Mouse (Mus musculus) neural tube, embryonic 14.5 days (tissue): ENCODE results near the gene Treml2. TPM values are rescaled to one million over a fixed set of nuclear protein-coding genes. Genes with fewer than 3 reads are reported as not detected.
A peak's percentile ranks its signal among the peaks of the same experiment; 100 is the strongest.

ENCODE experiments used
- ATAC-seq: fragments of 200-750 bp; cut with Nextera tagmentation; 2 replicates; pipeline ENCODE4 v1.8.0; 2017; ENCODE audit warnings: low read depth, mild to moderate bottlenecking, moderate TSS enrichment, moderate library complexity
- H3K27ac ChIP-seq: fragments of 300-500 bp; sonication (generic); 2 replicates; pipeline ENCODE4 v1.5.1; 2014; ENCODE audit warnings: low read depth, mild to moderate bottlenecking, control low read depth, low read length, moderate library complexity, mixed read lengths
- H3K27me3 ChIP-seq: fragments of 300-500 bp; sonication (generic); 2 replicates; pipeline ENCODE4 v1.6.1; 2014; ENCODE audit warnings: low read length; ENCODE audit not compliant: control insufficient read depth, insufficient read depth
- H3K36me3 ChIP-seq: fragments of 300-500 bp; sonication (generic); 2 replicates; pipeline ENCODE4 v1.6.1; 2014; ENCODE audit warnings: low read length, mixed read lengths; ENCODE audit not compliant: control insufficient read depth, insufficient read depth
- H3K4me1 ChIP-seq: fragments of 300-500 bp; sonication (generic); 2 replicates; pipeline ENCODE4 v1.6.1; 2014; ENCODE audit warnings: low read length; ENCODE audit not compliant: control insufficient read depth, insufficient read depth
- H3K4me2 ChIP-seq: fragments of 300-500 bp; sonication (generic); 2 replicates; pipeline ENCODE4 v1.6.1; 2014; ENCODE audit warnings: mild to moderate bottlenecking, low read depth, low read length, control low read depth
- H3K4me3 ChIP-seq: fragments of 300-500 bp; sonication (generic); 2 replicates; pipeline ENCODE4 v1.5.1; 2014; ENCODE audit warnings: low read depth, low read length, control low read depth, mixed read lengths
- H3K9ac ChIP-seq: fragments of 300-500 bp; sonication (generic); replicated peaks from 2 replicates; pipeline ENCODE4 v1.6.1; 2014; ENCODE audit warnings: low read depth, mild to moderate bottlenecking, control low read depth, low read length, mixed read lengths
- H3K9me3 ChIP-seq: fragments of 300-500 bp; sonication (generic); 2 replicates; pipeline ENCODE4 v1.6.1; 2016; ENCODE audit warnings: low read length; ENCODE audit not compliant: control insufficient read depth
- WGBS: fragments of 180-500 bp; shearing (Covaris S2); extraction: QIAGEN DNeasy Blood & Tissue Kit; methylation state at CpG from one replicate; pipeline ENCODE4 v1.1.7; 2014; 5-methylcytosine and 5-hydroxymethylcytosine counted together
- polyA plus RNA-seq: library from polyadenylated mRNA; unstranded; fragments of >200 nt; fragmentation: Nextera tagmentation; extraction: Ambion mirVana; gene quantifications from 2 replicates; pipeline ENCODE4 v1.2.1, GENCODE M21; 2014

Treml2 gene
- polyA plus RNA-seq, 1 experiment from 2014 or later = 0.05 TPM

GRCm38 (mm10) chr17:48280943-48281738, 18.2 kb upstream of the Treml2 start:
- Histone ChIP-seq H3K9me3 (no peaks in the 10 kb centered on the region), H3K4me3 (peak overlapping the region; percentile 2; the same call in 1 of the 2 replicates), H3K27me3 (no peaks in the 10 kb centered on the region), H3K9ac (no peak overlapping the region), H3K36me3 (no peaks in the 10 kb centered on the region), H3K27ac (no peak overlapping the region), H3K4me1 (no peaks in the 10 kb centered on the region), H3K4me2 (peak overlapping the region; percentile 35)
- 38% methylated on average over 18 of the region's 18 CpGs for WGBS
- peak; percentile 46 for ATAC-seq

DNA sequence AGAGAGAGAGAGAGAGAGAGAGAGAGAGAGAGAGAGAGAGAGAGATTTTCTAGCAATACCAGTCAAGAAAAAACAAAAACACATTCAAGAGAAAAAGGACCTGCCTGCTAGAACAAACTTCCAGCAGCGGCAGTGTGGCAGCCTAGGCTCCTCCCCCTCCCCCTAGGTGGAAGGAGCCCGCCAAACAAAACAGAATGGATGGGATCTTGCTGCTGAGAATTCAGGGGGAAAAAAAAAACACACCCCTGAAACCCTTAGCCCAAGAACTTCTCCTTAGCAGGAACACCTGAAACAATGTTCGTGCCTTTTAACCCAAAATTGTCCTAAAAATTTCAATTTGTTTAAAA, 17.6 kb upstream of the Treml2 start:
- no peak; the same call in 1 of the 2 replicates for ATAC-seq

GRCm38 (mm10) chr17:48286765-48287164, 12.5 kb upstream of the Treml2 start:
- no peaks in the 10 kb centered on the region for H3K9me3 ChIP-seq
- H3K4me1 ChIP-seq = no peaks in the 10 kb centered on the region
- H3K27me3 ChIP-seq = no peaks in the 10 kb centered on the region
- H3K9ac ChIP-seq = no peak overlapping the region
- no peak overlapping the region for H3K4me3 ChIP-seq
- H3K4me2 ChIP-seq = no peak overlapping the region
- 50% methylated on average over 1 of the region's 1 CpGs for WGBS
- H3K27ac ChIP-seq = no peak overlapping the region
- ATAC-seq = no peak
- H3K36me3 ChIP-seq = no peaks in the 10 kb centered on the region

More for the DNA sequence above, 17.6 kb upstream of the Treml2 start:
- no peaks in the 10 kb centered on the region for H3K27me3 ChIP-seq
- no peak overlapping the region for H3K27ac ChIP-seq
- H3K4me1 ChIP-seq = no peaks in the 10 kb centered on the region
- no peak overlapping the region for H3K9ac ChIP-seq
- peak overlapping the region; percentile 35 for H3K4me2 ChIP-seq
- no peaks in the 10 kb centered on the region for H3K36me3 ChIP-seq
- H3K9me3 ChIP-seq = no peaks in the 10 kb centered on the region
- H3K4me3 ChIP-seq = peak overlapping the region; percentile 2; the same call in 1 of the 2 replicates
- 5% methylated on average over 3 of the region's 3 CpGs for WGBS

DNA sequence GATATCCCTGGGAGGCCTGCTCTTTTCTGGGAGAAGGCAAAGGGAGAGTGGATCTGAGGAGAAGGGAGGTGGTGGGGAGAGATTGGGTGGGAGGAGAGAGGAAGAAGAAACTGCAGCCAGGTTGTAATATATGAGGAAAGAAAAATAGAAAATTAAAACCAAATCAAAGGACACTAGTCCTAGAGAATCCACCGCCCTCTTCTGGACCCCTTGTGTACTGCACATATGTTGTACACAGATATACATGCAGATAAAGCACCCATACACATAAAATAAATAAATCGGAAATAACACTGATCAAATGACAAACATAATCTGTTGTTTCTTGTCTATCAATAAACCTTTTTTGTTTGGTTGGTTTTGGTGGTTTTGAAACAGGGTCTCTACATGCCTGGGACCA, 12.0 kb upstream of the Treml2 start:
- ATAC-seq = no peak
- Histone ChIP-seq H3K27me3 (no peaks in the 10 kb centered on the region), H3K4me3 (no peak overlapping the region), H3K36me3 (no peaks in the 10 kb centered on the region), H3K4me2 (no peak overlapping the region), H3K4me1 (no peaks in the 10 kb centered on the region), H3K9ac (no peak overlapping the region), H3K27ac (no peak overlapping the region), H3K9me3 (no peaks in the 10 kb centered on the region)
- WGBS = 70% methylated on average over 2 of the region's 2 CpGs

DNA sequence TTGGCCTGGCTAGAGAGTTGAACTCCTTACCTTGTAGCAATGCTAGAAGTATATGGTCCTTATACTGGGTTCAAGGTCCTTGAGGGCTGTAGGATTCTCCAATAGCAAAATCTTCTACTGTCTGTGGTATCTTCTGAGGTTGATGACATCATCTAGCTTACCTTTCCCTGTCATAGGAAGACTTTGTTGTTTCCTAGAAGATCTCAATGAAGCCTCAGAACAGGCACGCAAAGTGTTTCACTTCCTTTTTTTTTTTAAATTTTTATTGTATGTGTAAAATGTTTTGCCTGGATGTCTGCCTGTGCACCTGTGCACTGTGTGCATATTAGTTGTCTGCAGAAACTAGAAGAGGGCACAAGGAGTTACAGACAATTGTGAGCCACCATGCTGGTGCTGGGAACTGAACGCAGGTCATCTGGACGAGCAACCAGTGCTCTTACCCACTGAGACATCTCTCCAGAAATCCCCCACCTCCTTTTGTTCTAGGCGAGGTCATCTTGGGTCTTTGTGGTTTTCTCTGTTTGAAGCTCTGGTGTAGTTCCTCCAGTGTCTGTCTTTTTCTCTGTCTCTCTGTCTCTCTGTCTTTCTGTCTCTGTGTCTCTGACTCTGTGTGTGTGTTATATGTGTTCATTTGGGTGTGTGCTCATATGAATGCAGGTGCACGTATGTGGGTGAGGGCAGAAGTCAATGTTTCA, 5.7 kb upstream of the Treml2 start:
- Histone ChIP-seq H3K36me3 (no peaks in the 10 kb centered on the region), H3K4me2 (no peak overlapping the region), H3K4me3 (no peak overlapping the region), H3K4me1 (no peaks in the 10 kb centered on the region), H3K27me3 (no peaks in the 10 kb centered on the region), H3K27ac (no peak overlapping the region), H3K9me3 (no peaks in the 10 kb centered on the region), H3K9ac (no peak overlapping the region)
- 84% methylated on average over 5 of the region's 5 CpGs for WGBS
- ATAC-seq = no peak

DNA sequence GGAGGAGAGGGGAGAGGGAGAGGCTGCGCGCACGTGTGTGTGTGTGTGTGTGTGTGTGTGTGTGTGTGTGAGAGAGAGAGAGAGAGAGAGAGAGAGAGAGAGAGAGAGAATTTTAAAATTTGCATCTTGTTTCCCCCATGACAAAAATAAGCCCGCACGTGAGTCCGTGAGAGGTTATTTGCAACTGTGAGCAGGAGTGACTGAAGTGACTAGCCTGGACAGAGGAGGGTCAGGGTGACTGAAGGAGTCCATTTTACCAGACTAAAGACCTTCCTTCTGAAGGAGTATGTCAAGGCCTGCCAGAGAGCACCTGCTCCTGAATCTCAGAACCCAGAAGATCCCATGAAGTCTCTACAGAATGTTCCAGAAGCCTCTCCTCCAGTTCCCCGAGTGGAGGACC, 458 bp downstream of the Treml2 start:
- ATAC-seq = no peak
- 67% methylated on average over 4 of the region's 7 CpGs for WGBS
- Histone ChIP-seq H3K4me3 (no peak overlapping the region), H3K4me1 (no peaks in the 10 kb centered on the region), H3K9ac (no peak overlapping the region), H3K4me2 (no peak overlapping the region), H3K27ac (no peak overlapping the region), H3K9me3 (no peaks in the 10 kb centered on the region), H3K36me3 (no peaks in the 10 kb centered on the region), H3K27me3 (no peaks in the 10 kb centered on the region)

GRCm38 (mm10) chr17:48300199-48300598, 901 bp downstream of the Treml2 start:
- Histone ChIP-seq H3K9me3 (no peaks in the 10 kb centered on the region), H3K4me3 (no peak overlapping the region), H3K27ac (no peak overlapping the region), H3K4me1 (no peaks in the 10 kb centered on the region), H3K36me3 (no peaks in the 10 kb centered on the region), H3K27me3 (no peaks in the 10 kb centered on the region), H3K9ac (no peak overlapping the region), H3K4me2 (no peak overlapping the region)
- 72% methylated on average over 7 of the region's 7 CpGs for WGBS
- ATAC-seq = no peak

DNA sequence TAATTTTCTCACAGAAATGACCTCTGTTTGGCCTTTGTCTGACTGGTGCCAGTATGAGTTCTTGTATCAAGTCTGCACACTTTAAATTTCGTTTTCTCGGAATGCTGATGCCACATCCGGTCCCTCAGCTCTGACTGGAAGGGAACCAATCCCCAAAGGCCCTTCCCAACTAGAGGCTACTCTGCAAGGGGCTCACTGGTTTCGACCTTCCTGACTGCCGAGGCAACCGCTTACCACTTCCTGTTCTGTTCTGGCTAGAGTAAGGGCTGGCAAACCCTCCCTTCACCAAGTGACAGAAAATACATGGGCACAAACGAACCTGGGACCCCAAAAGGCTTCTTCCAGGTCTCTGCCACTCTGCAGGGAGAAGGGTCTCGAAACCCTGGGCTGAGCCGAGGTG, 1.6 kb downstream of the Treml2 start:
- H3K4me1 ChIP-seq = no peaks in the 10 kb centered on the region
- no peak overlapping the region for H3K27ac ChIP-seq
- H3K9ac ChIP-seq = no peak overlapping the region
- H3K4me2 ChIP-seq = no peak overlapping the region
- WGBS = 83% methylated on average over 9 of the region's 9 CpGs
- no peaks in the 10 kb centered on the region for H3K27me3 ChIP-seq
- H3K9me3 ChIP-seq = no peaks in the 10 kb centered on the region
- ATAC-seq = no peak
- no peaks in the 10 kb centered on the region for H3K36me3 ChIP-seq
- H3K4me3 ChIP-seq = no peak overlapping the region

GRCm38 (mm10) chr17:48301792-48302191, 2.5 kb downstream of the Treml2 start:
- H3K36me3 ChIP-seq = no peaks in the 10 kb centered on the region
- no peaks in the 10 kb centered on the region for H3K4me1 ChIP-seq
- no peak overlapping the region for H3K27ac ChIP-seq
- no peak overlapping the region for H3K9ac ChIP-seq
- no peak for ATAC-seq
- H3K4me3 ChIP-seq = no peak overlapping the region
- H3K27me3 ChIP-seq = no peaks in the 10 kb centered on the region
- no peaks in the 10 kb centered on the region for H3K9me3 ChIP-seq
- H3K4me2 ChIP-seq = no peak overlapping the region
- WGBS = 91% methylated on average over 5 of the region's 5 CpGs
